Mouse (Mus musculus) limb, embryonic 14.5 days (tissue): Measurements from ENCODE around the gene Aurka. TPM values are rescaled to one million over a fixed set of nuclear protein-coding genes. Genes with fewer than 3 reads are reported as not detected.

Experiments
- ATAC-seq: fragments of 200-750 bp; cut with Nextera tagmentation; 2 replicates; pipeline ENCODE4 v1.8.0; 2017; ENCODE audit warnings: low read depth, moderate number of reproducible peaks, moderate TSS enrichment; ENCODE audit not compliant: low FRiP score
- DNase-seq: peaks from one replicate; pipeline ENCODE4 v3.0.0-alpha.2; 2015; ENCODE audit warnings: low spot score
- H3K27ac ChIP-seq: fragments of 300-500 bp; sonication (generic); replicated peaks from 2 replicates; pipeline ENCODE4 v1.5.1; 2014; ENCODE audit warnings: low read depth, mild to moderate bottlenecking, low read length, moderate library complexity, mixed read lengths
- H3K27me3 ChIP-seq: fragments of 300-500 bp; sonication (generic); 2 replicates; pipeline ENCODE4 v1.6.1; 2014; ENCODE audit warnings: low read length, mixed read lengths; ENCODE audit not compliant: control insufficient read depth, insufficient read depth
- H3K36me3 ChIP-seq: fragments of 300-500 bp; sonication (generic); 2 replicates; pipeline ENCODE4 v1.6.1; 2014; ENCODE audit warnings: mild to moderate bottlenecking, low read length, moderate library complexity, mixed read lengths; ENCODE audit not compliant: control insufficient read depth, insufficient read depth
- H3K4me1 ChIP-seq: fragments of 300-500 bp; sonication (generic); 2 replicates; pipeline ENCODE4 v1.6.1; 2014; ENCODE audit warnings: antibody characterized with exemption, low read length, mixed read lengths; ENCODE audit not compliant: control insufficient read depth, insufficient read depth
- H3K4me2 ChIP-seq: fragments of 300-500 bp; sonication (generic); replicated peaks from 2 replicates; pipeline ENCODE4 v1.6.1; 2014; ENCODE audit warnings: low read depth, mild to moderate bottlenecking, low read length, moderate library complexity; ENCODE audit not compliant: severe bottlenecking
- H3K4me3 ChIP-seq: fragments of 300-500 bp; sonication (generic); replicated peaks from 2 replicates; pipeline ENCODE4 v1.5.1; 2014; ENCODE audit warnings: low read length
- H3K9ac ChIP-seq: fragments of 300-500 bp; sonication (generic); 2 replicates; pipeline ENCODE4 v1.6.1; 2014; ENCODE audit warnings: mild to moderate bottlenecking, low read depth, low read length, moderate library complexity; ENCODE audit not compliant: severe bottlenecking
- H3K9me3 ChIP-seq: fragments of 300-500 bp; sonication (generic); 2 replicates; pipeline ENCODE4 v1.6.1; 2016; ENCODE audit warnings: low read length; ENCODE audit not compliant: control insufficient read depth
- POLR2A ChIP-seq: fragments of 200-500 bp; IDR thresholded peaks from 2 replicates; pipeline ENCODE4 v1.8.0; 2012; ENCODE audit warnings: inconsistent platforms, mild to moderate bottlenecking, moderate library complexity, borderline replicate concordance; ENCODE audit not compliant: insufficient read depth, insufficient read length; ENCODE audit errors: extremely low read depth
- WGBS: fragments of 180-500 bp; shearing (Covaris S2); extraction: QIAGEN DNeasy Blood & Tissue Kit; methylation state at CpG from one replicate; pipeline ENCODE4 v1.1.7; 2014; 5-methylcytosine and 5-hydroxymethylcytosine counted together
- polyA plus RNA-seq, 2 experiments: library from polyadenylated mRNA; depleted of rRNA in 1 of 2; stranded (reverse) in 1 of 2; unstranded in 1 of 2; fragments of >200 nt; fragmentation: Nextera tagmentation in 1 of 2; extraction: Ambion mirVana in 1 of 2; gene quantifications; 2 replicates each; pipeline versions ENCODE4 v1.2.1 to v1.2.3; 2012 to 2014

Aurka gene
- polyA plus RNA-seq, 2 experiments: 58.7 to 85.3 TPM

- H3K27me3 ChIP-seq: no peaks in the 10 kb centered on the region
- H3K9ac ChIP-seq: no peak overlapping the region
- no peak for TF ChIP-seq POLR2A
- WGBS: 52% methylated on average over 19 of the region's 19 CpGs
- H3K27ac ChIP-seq: no peak overlapping the region
- no peaks in the 10 kb centered on the region for H3K4me1 ChIP-seq
- no peak for ATAC-seq
- H3K9me3 ChIP-seq: no peaks in the 10 kb centered on the region
- H3K4me3 ChIP-seq: no peak overlapping the region
- H3K4me2 ChIP-seq: no peak overlapping the region
- DNase-seq: no peak
- no peaks in the 10 kb centered on the region for H3K36me3 ChIP-seq
Measured at GRCm38 (mm10) chr2:172338206-172338942, 32.0 kb downstream of the Aurka start.

- no peak overlapping the region for H3K9ac ChIP-seq
- ATAC-seq (no peak), DNase-seq (peak; percentile 41)
- TF ChIP-seq POLR2A: no peak
- 5% methylated on average over 13 of the region's 13 CpGs for WGBS
- H3K4me1 ChIP-seq: no peaks in the 10 kb centered on the region
- H3K4me3 ChIP-seq: no peak overlapping the region
- no peak overlapping the region for H3K4me2 ChIP-seq
- no peaks in the 10 kb centered on the region for H3K36me3 ChIP-seq
- H3K9me3 ChIP-seq: no peaks in the 10 kb centered on the region
- H3K27ac ChIP-seq: no peak overlapping the region
- peaks cover 4% of the 10 kb centered on the region; the same call in 1 of the 2 replicates for H3K27me3 ChIP-seq
Measured at GRCm38 (mm10) chr2:172329179-172329578, 41.2 kb downstream of the Aurka start.

GRCm38 (mm10) chr2:172328248-172328647, 42.1 kb downstream of the Aurka start:
- TF ChIP-seq POLR2A: no peak
- Histone ChIP-seq H3K9me3 (no peaks in the 10 kb centered on the region), H3K27me3 (peaks cover 4% of the 10 kb centered on the region; the same call in 1 of the 2 replicates), H3K4me3 (no peak overlapping the region), H3K4me2 (no peak overlapping the region), H3K9ac (no peak overlapping the region), H3K27ac (no peak overlapping the region), H3K36me3 (no peaks in the 10 kb centered on the region), H3K4me1 (no peaks in the 10 kb centered on the region)
- ATAC-seq (no peak), DNase-seq (no peak)
- WGBS: 51% methylated on average over 8 of the region's 8 CpGs

- Histone ChIP-seq H3K4me1 (no peaks in the 10 kb centered on the region), H3K4me2 (no peak overlapping the region), H3K9ac (no peak overlapping the region), H3K27ac (no peak overlapping the region), H3K27me3 (no peaks in the 10 kb centered on the region), H3K36me3 (no peaks in the 10 kb centered on the region), H3K4me3 (no peak overlapping the region), H3K9me3 (no peaks in the 10 kb centered on the region)
- no peak for ATAC-seq
- 13% methylated on average over 9 of the region's 9 CpGs for WGBS
- peak; percentile 87 for DNase-seq
- TF ChIP-seq POLR2A: no peak
Measured at GRCm38 (mm10) chr2:172320878-172321277, 49.5 kb downstream of the Aurka start.

GRCm38 (mm10) chr2:172311731-172312130, 58.6 kb downstream of the Aurka start:
- DNase-seq (no peak), ATAC-seq (no peak)
- Histone ChIP-seq H3K4me3 (no peak overlapping the region), H3K4me2 (no peak overlapping the region), H3K27me3 (no peaks in the 10 kb centered on the region), H3K9ac (no peak overlapping the region), H3K4me1 (peaks cover 3% of the 10 kb centered on the region; the same call in 1 of the 2 replicates), H3K9me3 (no peaks in the 10 kb centered on the region), H3K27ac (no peak overlapping the region), H3K36me3 (no peaks in the 10 kb centered on the region)
- no peak for TF ChIP-seq POLR2A
- WGBS: 50% methylated on average over 9 of the region's 9 CpGs
